Mouse (Mus musculus): Measurements from ENCODE around the gene Dnajc8.
"Not testable (repeated sequence)": the region's sequence is repeated elsewhere in the genome, so short reads cannot be mapped to it uniquely, and the experiment has no call there.

Gene Dnajc8

GRCm38 (mm10) chr4:132515369-132516155, 19.8 kb upstream of the Dnajc8 start:
- DNase-seq = peak; percentile 82 to 91

GRCm38 (mm10) chr4:132518066-132518465, 17.3 kb upstream of the Dnajc8 start:
- no peak for DNase-seq

GRCm38 (mm10) chr4:132519188-132519587, 16.2 kb upstream of the Dnajc8 start:
- DNase-seq = no peak

- no peak for DNase-seq
These were observed 11.0 kb upstream of the Dnajc8 start for GRCm38 (mm10) chr4:132524321-132524741.

- no peak for DNase-seq
These were observed 10.5 kb upstream of the Dnajc8 start for GRCm38 (mm10) chr4:132524808-132525207.

- no peak for DNase-seq
These were observed 8.7 kb upstream of the Dnajc8 start for GRCm38 (mm10) chr4:132526678-132527077.

GRCm38 (mm10) chr4:132527917-132528522, 7.3 kb upstream of the Dnajc8 start:
- DNase-seq = no peak

GRCm38 (mm10) chr4:132529344-132529743, 6.0 kb upstream of the Dnajc8 start:
- no peak for DNase-seq

- DNase-seq = no peak
These were observed 5.1 kb upstream of the Dnajc8 start for GRCm38 (mm10) chr4:132530033-132530804.

GRCm38 (mm10) chr4:132532496-132532895, 2.9 kb upstream of the Dnajc8 start:
- no peak for DNase-seq

- peak; percentile 85 to 88 for DNase-seq
These were observed 2.1 kb upstream of the Dnajc8 start, which contains the start of gene Atpif1 for GRCm38 (mm10) chr4:132532981-132533916. Gene Atpif1 (minus strand): TSS chr4:132533659.

GRCm38 (mm10) chr4:132539481-132539880, 4.1 kb downstream of the Dnajc8 start:
- DNase-seq = no peak

GRCm38 (mm10) chr4:132541413-132541812, 6.1 kb downstream of the Dnajc8 start:
- DNase-seq = no peak

GRCm38 (mm10) chr4:132542724-132543123, 7.4 kb downstream of the Dnajc8 start:
- no peak for DNase-seq

GRCm38 (mm10) chr4:132545851-132546250, 10.5 kb downstream of the Dnajc8 start:
- peak; percentile 24 to 45 for DNase-seq

- no peak for DNase-seq
These were observed 18.9 kb downstream of the Dnajc8 start for GRCm38 (mm10) chr4:132554221-132554620.

GRCm38 (mm10) chr4:132554653-132555052, 19.3 kb downstream of the Dnajc8 start:
- DNase-seq = no peak

- not testable (repeated sequence) for DNase-seq
These were observed 20.2 kb downstream of the Dnajc8 start for GRCm38 (mm10) chr4:132555550-132555949.

- no peak for DNase-seq
These were observed 27.9 kb downstream of the Dnajc8 start for GRCm38 (mm10) chr4:132563261-132563660.

GRCm38 (mm10) chr4:132563965-132564364, 28.6 kb downstream of the Dnajc8 start, which contains the start of gene Ptafr:
Gene Ptafr (plus strand): TSS chr4:132564067.
- DNase-seq = no peak

- no peak for DNase-seq
These were observed 29.9 kb downstream of the Dnajc8 start for GRCm38 (mm10) chr4:132565089-132565747.

GRCm38 (mm10) chr4:132567361-132567779, 32.0 kb downstream of the Dnajc8 start:
- no peak for DNase-seq

All from thymus, postnatal 36 days (tissue).